Mouse (Mus musculus) cerebellum, adult 18-20 months (tissue): ENCODE measurements around the gene Mgat3.

Experiments
- DNase-seq, 2 experiments: peaks; one replicate each; pipeline ENCODE4 v3.0.0; 2021

Mgat3 gene

DNA sequence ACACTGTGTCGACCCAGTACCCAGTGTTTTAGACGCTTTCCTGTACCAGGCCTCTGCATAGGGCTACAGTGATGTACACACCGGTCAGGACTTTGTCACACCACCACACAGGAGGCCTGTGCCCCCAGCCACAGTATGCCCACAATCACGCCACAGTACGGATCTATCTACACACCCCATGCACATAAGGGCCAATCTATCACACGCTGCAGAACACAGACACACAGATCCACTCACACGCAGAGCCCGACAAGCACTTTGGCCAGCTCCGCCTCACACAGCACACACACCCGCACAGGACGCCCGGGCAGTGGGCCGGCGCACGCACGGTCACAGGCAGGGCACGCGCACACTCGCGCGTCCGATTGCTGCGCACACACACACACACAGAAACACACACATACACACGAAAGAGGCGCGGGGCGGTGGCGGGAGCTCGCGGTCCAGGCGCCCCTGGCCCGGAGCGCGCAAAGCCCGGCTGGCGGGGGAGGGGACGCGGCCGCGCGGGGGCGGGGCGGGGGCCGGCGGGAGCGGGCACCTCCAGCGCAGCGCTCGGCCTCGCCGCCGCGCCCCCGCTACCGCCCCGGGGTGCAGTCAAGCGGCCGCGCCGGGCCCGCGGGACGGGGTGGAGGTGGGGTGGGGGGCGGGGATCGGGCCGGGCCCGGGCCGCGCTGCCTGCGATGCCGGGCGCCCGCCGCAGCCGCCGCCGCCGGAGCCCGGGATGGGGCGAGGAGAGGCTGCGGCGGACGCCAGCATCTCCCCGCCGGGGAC is at the start of gene Mgat3:
Mgat3 (plus strand) TSS at position 721 of the 771 bp plus-strand sequence.
- peak; percentile 72 to 79 for DNase-seq

DNA sequence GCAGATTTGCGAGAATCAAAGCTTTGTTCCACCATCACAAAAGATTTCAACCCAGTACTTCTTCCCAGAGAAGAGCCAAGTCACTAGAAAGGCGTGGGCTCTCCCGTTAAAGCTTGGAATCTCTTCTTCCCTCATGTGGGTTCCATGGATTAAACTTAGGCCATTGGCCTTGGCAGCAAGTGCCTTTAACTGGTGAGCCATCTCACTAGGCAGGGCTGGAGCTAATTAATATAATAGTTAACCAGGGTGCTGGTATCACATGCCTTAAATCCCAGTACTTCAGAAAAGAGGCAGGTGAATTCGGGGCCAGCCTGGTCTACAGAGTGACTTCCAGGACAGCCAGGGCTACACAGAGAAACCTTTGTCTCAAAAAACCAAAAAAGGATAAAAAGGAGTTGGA is 48.9 kb upstream of the Mgat3 start:
- no peak for DNase-seq

DNA sequence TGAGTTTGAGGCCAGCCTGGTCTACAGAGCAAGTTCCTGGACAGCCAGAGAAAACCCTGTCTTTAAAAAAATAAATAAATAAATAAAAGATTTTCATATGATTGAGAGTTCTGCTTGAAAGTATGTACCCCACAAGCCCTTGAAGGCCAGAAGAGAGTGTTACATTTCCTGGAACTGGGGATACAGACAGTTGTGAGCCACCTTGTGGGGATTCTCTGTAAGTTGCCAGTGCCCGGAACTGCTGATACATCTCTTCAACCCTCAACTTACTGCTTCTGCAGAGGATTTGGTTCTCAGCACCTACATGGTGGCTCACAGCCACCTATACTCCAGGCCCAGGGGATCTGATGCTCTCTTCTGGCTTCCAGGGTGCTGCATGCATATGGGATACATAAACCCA is 46.3 kb upstream of the Mgat3 start:
- DNase-seq, result no peak

DNA sequence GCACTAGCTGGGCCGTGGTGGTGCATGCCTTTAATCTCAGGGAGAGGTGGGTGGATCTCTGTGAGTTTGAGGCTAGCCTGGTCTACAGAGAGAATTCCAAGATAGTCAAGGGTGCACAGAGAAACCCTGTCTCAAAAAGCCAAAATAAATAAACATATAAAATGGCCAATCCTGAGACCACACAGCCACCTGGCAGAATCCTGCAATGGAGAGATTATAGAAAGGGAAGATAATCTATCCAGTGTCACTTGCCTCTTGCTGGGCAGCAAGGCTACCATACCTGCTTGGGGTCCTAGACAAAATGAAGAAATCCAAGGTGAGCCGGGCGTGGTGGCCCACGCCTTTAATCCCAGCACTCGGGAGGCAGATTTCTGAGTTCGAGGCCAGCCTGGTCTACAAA is 43.5 kb upstream of the Mgat3 start:
- no peak for DNase-seq

DNA sequence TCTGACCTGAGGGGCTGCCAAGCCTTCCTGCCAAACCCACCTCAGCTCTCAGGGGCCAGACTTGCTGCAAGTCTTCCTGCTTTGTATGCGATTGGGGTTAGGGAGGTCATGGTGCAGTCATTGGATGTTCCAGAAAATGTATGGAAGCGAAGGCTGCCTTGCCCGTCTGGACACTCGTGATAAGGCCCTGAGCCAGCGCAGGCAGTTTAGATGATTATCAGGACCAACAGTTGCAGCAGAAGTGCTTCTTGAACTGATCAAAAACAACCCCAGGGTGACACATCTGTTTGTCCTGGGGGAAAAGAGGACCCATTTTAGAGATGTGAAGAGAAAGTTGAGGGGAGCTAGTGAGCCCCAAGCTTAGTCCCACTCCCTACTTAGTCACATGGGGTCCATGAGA is 42.8 kb upstream of the Mgat3 start:
- no peak for DNase-seq

DNA sequence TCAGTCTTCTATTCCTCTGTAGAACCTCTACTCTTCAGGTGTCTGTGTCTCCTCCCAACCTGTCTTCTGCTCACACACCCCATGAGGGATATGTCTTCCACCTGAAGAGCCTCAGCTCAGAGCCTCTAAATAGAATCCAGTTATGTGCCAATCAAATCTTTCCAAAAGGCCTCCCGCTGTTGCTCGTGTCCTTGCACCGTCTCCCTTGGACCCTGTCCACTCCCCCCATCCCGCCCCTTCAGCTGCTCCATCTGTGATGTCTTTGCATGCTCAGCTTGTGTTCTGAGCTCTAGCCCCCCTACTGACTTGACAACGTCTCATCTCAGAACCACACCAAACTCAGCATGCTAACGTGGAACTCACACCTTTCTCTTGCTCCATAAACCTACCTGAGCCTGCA is 42.1 kb upstream of the Mgat3 start:
- peak; percentile 67 to 72 for DNase-seq

DNA sequence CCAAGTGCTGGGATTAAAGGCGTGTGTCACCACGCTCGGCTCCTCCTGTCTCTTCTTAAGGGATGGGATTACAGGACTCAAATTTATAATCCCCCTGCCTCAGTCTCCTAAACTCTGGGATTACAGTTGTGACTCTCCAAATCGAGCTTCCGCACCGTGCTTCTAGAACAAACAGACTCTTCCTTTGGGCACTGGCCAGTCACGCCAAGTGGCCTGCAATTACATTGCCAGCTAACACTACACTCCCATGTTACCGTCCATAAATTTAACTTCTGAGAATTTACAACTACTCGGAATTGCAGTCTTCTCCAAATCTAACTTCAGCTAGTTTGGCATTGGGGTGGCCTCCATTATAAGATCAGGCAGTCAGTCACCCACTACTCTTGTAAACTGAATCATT is 41.1 kb upstream of the Mgat3 start:
- no peak for DNase-seq

DNA sequence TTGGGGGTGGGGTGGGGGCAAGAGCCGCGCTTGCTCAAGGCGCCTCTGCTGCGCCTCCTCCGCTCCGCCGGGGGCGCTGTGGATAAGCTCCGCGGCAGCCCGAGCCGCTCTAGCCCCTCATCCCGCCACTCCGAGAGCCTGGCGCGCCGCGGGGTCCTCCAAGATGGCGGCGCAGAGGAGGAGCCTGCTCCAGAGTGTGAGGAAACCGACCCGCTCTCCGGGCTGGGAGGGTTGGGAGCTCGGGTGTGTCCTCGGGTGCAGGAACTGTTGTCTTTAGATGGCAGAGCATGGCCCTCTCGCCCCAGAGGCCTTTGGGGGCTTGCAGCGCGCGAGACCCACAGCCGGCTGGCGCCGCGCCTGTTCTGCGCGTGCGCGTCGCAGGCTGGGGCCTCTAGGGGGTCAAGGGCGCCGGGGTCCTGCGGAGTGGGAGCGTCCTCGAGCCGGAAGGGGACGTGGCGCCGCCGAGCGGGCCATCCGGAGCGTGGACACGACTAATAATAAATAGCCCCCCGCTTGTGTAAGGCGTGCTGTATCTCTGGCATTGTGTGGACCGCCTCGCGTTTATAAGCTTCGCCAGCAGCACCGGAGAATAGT is 40.4 kb upstream of the Mgat3 start, which contains the start of gene Tab1:
Tab1 (plus strand) TSS at position 135 of the 594 bp plus-strand sequence.
- DNase-seq, result peak; percentile 87 to 94

DNA sequence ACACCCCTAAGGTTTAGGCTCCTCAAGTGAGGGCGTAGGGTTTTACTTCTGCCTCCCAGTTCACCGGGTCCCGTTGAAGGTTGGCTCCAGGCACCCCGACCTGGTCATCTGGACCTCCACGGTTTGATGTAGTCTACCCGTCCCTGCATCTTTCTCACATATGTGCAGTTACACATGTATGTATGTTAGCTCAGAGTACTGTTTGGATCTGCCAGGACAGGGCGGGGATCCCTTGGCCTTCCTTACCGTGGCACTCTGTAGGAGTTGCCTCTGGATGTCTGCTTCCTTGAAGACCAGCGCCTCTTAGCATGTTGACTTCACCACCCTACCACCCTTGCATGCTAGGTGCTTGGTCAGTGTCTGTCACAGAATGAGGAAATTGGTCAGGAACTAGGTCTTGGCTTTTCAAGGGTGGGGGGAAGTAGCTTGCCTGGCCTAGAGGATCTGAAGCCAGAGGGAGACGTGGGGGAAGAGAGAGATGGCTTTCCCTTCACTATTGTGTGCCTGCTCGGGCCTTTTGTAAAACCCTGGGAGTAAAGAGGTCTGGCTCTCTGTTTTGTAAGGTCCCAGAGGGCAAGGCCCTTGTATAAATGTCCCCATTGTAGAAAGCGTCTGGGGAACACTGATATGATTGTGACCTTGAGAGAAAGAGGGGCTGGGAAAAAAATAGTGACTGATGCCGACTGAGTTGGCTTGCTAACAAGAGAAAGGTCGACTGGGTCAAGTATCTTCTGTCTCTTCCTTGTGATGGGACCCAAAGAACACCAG is 39.7 kb upstream of the Mgat3 start:
- DNase-seq, result no peak

DNA sequence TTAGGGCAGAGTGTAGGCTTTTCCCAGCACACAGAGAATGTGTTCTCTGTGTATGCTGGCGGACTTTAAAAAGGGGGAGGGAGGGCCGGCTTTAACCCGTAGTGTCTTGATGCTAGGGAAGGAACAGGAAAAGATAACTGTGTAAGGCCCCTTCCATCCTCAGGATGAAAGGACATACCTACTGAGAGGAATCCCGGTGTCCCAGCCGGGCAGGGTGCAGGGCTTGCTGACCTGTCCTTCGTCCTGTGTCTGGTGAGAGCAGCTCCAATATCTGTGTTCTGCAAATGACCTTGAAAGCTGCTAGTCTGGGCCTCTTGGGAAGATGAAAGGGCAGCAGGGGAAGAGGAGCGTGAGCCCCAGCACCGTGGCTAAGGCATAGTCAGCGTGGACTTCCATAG is 39.1 kb upstream of the Mgat3 start:
- DNase-seq, result no peak

DNA sequence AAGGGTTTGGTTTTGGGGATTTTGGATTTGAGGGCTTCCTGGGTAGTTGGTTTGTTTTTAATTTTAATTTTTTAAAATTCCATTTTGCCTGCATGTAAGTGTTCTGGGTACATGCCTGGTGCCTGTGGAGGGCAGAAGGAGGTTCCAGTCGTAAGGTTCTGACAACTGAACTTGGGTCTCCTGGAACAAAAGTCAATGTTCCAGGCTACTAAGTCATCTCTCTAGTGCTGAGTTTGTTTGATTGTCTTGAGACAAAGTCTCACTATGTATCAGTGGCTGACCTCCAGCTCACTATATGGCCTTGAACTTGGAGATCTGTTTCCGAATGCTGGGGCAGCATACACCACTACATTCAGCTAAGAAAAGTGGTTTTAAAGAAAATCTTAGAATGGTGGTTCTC is 38.0 kb upstream of the Mgat3 start:
- no peak for DNase-seq

DNA sequence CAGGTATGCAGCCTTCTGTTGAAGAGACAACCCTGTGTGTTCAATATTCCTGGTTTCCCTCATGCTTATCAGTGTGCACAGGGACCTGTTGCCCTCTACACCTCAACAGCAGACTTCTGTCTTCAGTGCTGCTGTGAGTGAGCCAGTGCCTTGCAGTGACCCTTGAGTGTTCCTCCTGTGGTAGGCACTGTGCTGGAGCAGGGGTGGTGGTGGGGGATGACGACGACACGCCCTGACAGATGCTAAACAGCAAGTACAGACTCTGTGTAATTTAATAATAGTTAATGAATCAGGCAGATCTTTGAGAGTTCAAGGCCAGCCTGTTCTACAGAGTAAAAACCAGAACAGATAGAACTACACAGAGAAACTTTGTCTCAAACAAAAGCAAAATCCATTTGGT is 36.9 kb upstream of the Mgat3 start:
- no peak for DNase-seq

DNA sequence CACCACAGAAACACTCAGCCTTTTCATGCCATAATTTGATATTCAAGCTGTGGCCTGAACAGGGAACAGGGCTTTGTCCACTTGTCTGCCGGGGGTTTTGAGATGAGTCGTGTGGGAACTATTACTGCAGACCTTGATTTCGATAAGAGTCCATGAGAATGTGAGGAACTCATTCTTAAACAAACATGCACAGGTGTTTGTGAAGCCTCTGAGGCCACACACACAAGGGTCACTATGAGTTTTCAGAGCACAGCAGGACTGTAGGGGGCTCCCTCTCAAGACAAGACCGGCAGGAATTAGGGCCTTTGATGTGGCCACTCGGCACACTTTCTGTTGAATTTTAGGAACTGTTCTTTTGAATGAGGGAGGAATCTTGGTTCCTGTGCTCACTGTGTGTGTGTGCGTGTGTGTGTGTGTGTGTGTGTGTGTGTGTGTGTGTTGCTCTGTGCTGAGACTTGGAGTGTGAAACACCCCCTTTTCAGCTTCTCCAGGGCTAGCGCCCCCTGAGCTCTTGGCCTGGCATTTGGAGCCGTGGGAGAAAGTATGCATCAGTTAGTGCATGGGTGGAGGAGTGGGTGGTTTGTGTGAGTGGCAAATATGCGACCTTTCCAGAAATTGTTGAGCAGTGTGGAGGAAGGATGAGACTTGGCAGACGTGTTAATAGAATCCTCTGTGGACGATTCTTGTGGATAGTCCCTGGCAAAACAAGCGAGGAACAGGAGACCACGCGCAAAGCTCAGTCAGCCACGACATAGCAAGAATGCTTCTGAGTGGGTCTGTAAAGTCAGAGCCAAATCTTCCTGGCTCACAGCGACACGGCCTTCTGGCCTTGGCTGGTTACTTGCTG is 35.4 kb upstream of the Mgat3 start:
- DNase-seq, result no peak

DNA sequence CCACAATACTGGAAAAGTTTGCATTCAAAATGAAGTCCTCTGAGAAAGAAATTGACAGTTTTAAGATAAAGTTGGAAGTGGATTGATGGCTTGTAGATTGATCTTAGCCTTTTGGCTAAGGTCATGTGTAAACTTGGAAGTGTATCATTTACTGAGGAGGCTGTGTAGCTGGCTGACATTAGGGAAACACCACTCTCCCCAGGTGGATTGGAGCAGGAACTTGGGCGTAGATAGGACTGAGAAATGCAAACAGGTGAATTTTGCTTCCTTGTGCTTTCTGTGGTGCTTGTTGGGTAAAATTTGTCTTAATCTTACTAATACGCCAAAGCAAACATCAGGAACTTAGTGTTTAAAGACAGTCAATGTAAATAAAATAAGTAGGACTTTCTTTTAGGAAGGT is 33.2 kb upstream of the Mgat3 start:
- no peak for DNase-seq

DNA sequence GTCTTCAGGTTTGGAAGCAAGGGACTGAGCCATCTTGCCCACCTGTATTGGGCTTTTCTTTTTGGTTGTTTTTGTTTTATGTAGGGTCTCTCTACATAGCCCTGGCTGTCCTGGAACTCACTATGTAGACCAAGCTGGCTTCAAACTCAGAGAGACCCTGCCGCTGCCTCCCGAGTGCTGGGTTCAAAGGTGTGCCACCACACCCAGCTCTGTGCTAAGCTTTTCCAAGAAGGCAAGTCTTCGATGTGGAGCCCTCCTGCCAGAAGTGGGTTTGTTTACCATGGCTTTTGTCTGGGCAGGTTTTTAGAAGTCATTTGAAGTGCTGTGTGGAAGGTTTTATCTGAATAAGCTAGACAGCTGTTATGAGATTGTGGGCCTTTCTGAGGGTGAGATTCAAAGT is 32.6 kb upstream of the Mgat3 start:
- no peak for DNase-seq

DNA sequence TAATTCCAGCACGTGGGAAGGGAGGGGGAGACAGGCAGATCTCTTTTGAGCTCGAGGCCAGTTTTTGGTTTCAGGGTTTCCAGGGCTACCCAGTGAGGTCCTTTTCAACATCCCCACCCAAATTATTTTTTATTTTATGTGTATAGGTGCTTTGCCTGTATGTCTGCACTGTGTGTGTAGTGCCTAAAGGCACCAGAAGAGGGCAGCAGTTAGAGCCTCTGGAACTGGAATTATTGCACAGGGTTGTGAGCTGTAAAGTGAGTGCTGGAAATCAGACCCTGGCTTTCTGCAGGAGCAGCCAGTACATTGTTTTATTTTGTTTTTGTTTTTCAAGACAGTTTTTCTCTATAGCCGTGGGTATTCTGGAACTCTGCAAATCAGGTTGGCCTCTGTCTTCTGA is 31.4 kb upstream of the Mgat3 start:
- no peak for DNase-seq

DNA sequence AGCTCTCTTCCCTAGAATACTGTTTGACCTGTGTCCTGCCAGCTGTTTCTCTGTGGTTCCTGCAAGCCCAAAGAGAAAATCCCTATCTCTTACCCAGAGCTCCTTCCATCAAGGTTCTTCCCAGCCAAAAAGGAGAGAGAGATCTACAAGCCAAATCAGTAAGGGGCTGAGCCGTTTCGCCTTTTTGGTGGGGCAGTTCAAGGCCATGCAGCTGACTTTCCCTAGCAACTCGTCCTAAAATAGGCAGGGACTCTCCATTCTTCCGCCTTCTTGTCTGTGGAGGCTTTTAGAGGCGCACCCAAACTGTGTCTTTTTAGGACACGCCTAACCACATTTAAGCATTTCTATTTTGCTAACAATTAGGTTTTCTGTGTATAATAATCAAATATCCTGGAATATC is 29.8 kb upstream of the Mgat3 start:
- DNase-seq, result no peak

DNA sequence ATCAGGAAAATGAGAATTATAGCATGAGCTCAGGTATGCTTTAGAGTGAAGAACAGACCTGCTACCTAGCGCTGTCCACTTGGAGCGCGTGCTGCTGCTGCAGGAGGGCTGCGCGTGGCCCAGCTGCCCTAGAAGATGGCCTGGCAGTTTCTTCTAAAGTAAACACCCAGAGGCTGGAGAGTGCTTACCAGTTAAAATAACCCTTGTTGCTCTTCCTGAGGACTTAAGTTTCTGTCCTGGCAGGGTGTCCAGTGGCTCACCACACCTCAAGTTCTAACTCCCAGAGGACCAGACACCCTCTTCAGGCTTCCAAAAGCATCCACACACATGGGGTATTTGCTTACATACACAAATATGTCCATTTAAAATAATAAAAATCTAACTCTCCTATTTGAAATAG is 28.1 kb upstream of the Mgat3 start:
- DNase-seq, result no peak

DNA sequence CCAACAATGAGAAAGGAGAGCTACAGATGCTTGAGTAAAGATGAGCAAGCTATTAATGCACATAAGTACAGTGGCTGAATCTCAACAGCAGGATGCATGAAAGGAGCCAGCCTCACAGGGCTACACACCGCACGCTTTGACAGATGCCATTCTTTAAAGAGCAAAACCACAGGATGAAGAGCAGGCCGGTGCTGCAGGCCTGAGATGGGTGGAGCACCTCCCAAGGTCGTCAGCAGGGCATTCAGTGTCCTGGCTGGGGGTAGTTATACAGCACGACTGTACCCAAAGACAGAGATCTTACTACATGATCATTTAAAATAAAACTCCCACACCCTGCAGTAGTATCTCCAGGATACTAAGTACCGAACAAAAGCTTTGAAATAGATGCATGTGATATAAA is 27.4 kb upstream of the Mgat3 start:
- no peak for DNase-seq

DNA sequence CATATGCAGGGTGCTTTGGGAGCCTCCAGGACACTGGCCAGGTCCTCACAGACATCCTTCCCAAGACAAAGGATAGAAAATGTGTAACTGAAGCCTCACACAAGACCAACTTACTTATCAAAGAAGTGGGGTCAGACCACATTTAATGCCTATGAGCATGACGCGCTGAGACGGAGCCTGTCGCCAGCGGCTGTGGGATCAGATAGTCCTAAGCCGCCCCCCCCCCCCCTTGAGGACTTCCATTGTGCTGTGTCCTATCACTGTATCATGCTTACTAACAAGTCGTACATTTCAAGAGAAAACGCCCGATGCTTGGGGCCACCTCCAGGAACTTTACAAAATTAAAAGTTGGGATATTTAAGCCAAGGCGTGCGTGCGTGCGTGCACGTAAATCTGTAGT is 26.4 kb upstream of the Mgat3 start:
- DNase-seq, result no peak

DNA sequence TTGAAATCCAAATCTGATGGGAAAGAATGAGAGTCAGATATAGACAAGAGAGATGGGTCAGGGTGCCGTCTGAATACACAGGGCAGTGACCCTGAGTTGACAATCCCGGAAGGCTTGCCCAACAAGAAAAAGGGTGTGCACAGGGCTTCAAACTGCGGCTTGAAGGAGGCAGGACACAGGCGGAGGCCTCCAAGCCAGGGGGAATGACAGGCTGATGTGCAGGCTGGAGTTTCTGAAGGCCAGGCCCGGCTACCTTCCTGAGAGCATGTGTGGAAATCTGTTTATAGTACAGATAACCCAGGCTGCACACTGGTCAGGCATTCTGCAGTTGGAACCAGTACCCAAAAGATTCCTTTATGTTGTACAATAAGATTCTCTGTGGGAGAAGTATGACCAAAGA is 26.0 kb upstream of the Mgat3 start:
- DNase-seq, result no peak

DNA sequence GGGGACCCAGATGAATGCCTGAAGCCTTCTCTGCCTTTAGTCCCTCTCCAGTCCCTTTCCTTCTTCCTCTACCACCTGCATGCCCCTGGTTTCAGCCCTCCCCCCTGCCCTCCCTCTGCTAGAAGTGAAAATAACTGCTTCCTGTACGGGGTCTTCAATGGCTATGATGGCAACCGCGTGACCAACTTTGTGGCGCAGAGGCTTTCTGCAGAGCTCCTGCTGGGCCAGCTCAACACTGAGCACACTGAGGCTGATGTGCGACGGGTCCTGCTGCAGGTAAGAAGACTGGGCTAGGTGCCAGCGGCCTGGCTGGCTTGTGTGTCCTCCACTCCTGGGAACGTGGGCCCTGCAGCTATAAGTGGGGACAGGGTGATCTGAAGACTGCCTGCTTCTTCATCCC is 25.0 kb upstream of the Mgat3 start:
- no peak for DNase-seq

DNA sequence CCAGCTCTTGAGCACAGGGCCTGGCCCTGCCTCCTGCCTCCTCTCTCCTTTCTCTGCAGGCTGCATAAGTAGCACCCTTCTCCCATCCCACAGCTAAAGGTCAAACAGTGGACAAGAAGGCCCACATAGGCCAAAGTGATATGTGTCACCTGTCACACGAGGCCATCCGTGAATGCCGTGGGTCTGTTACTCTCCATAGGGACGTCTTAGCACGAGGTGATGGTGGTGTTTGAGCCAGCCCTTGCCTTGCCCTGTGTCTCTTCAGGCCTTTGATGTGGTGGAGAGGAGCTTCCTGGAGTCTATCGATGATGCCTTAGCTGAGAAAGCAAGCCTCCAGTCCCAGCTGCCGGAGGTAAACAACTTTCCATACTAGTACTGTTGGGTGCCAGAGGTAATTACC is 24.0 kb upstream of the Mgat3 start:
- no peak for DNase-seq
